Mouse (Mus musculus): ENCODE results near the gene H1f0.

DNA sequence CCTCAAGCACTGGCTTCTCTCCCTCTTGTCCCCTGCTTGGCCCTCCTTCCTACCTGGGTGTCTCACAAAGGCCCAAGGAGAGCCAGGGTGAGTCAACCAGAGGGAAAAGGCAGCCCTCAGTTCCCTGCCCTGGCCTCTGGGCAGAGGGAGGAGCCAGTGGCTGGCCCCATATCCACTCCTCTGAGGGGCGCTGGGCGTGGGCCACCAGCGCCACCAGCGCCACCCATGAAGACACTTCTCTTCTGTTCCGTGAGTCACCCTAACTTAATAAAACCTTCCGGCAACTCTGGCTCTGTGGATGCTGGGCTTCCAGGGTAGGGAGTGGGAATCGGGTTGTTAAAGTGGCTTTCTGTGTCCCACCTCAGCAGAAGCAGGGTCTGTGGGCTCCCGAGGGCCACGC lies 22.7 kb upstream of the H1f0 start:
- TF ChIP-seq EP300 (IDR thresholded peaks at IDR 0.05; ENCODE audit: low read depth) (no peak), CTCF (IDR thresholded peaks at IDR 0.05; ENCODE audit: low read depth) (no peak)
